Mouse (Mus musculus) heart, postnatal 4 days (tissue): Measurements from ENCODE around the gene Dna2. TPM values are rescaled to one million over a fixed set of nuclear protein-coding genes. Genes with fewer than 3 reads are reported as not detected.

Experiments
- DNase-seq: peaks from one replicate; pipeline ENCODE4 v3.0.0; 2021
- total RNA-seq, 2 experiments: library from RNA; stranded (reverse); gene quantifications; 2 replicates each; pipeline ENCODE4 v1.2.3; 2021

The Dna2 gene
- total RNA-seq, 2 experiments from 2014 or later = 12.0 to 13.5 TPM

- DNase-seq = no peak
These were observed 37.2 kb downstream of the Dna2 start for GRCm38 (mm10) chr10:62984072-62984471.

GRCm38 (mm10) chr10:62984495-62984894, 37.7 kb downstream of the Dna2 start:
- peak; percentile 70 for DNase-seq

- peak; percentile 40 for DNase-seq
These were observed 40.5 kb downstream of the Dna2 start for GRCm38 (mm10) chr10:62987341-62987740.

- DNase-seq = no peak
These were observed 43.8 kb downstream of the Dna2 start for GRCm38 (mm10) chr10:62990636-62991035.

GRCm38 (mm10) chr10:62993991-62994390, 47.2 kb downstream of the Dna2 start:
- DNase-seq = no peak

GRCm38 (mm10) chr10:63000584-63000983, 53.8 kb downstream of the Dna2 start:
- DNase-seq = no peak

GRCm38 (mm10) chr10:63003252-63003651, 56.4 kb downstream of the Dna2 start:
- no peak for DNase-seq

GRCm38 (mm10) chr10:63004556-63004955, 57.7 kb downstream of the Dna2 start:
- no peak for DNase-seq

GRCm38 (mm10) chr10:63008193-63008592, 61.4 kb downstream of the Dna2 start:
- DNase-seq = no peak

GRCm38 (mm10) chr10:63010268-63010667, 63.4 kb downstream of the Dna2 start:
- no peak for DNase-seq

GRCm38 (mm10) chr10:63011556-63011955, 64.7 kb downstream of the Dna2 start:
- no peak for DNase-seq

GRCm38 (mm10) chr10:63013476-63013875, 66.7 kb downstream of the Dna2 start:
- DNase-seq = no peak

GRCm38 (mm10) chr10:63014168-63014567, 67.3 kb downstream of the Dna2 start:
- no peak for DNase-seq

GRCm38 (mm10) chr10:63019304-63019703, 72.5 kb downstream of the Dna2 start:
- no peak for DNase-seq

GRCm38 (mm10) chr10:63021702-63022101, 74.9 kb downstream of the Dna2 start:
- DNase-seq = no peak

- DNase-seq = no peak
These were observed 75.8 kb downstream of the Dna2 start for GRCm38 (mm10) chr10:63022541-63023120.

- DNase-seq = peak; percentile 86
These were observed 76.4 kb downstream of the Dna2 start for GRCm38 (mm10) chr10:63023121-63023748.

Other genes with a start within 250 kb of the Dna2 start
- gene Stox1, start 220.9 kb upstream of the Dna2 start, total RNA-seq = 1 to 10 TPM in 1 of 2 experiments, under 1 TPM in 1; 0.83 to 1.5 TPM
- gene Ccar1, start 154.7 kb upstream of the Dna2 start, total RNA-seq = 10 to 100 TPM; 53.7 to 66.1 TPM
- 10 to 100 TPM; 27.9 to 29.6 TPM for gene Tet1, start 38.0 kb upstream of the Dna2 start, total RNA-seq
- gene Slc25a16, start 26.4 kb upstream of the Dna2 start, total RNA-seq = 10 to 100 TPM; 24.6 to 26.9 TPM
- 10 to 100 TPM; 13.7 to 15.6 TPM for gene Rufy2, start 33.2 kb downstream of the Dna2 start, total RNA-seq
- gene Hnrnph3, start 77.2 kb downstream of the Dna2 start, total RNA-seq = 10 to 100 TPM; 40.2 to 45.2 TPM
- 1 to 10 TPM; 2.4 to 2.7 TPM for gene Pbld2, start 77.3 kb downstream of the Dna2 start, total RNA-seq
- under 1 TPM; 0.59 to 0.93 TPM for gene Pbld1, start 113.1 kb downstream of the Dna2 start, total RNA-seq
- not detected for gene Atoh7, start 152.6 kb downstream of the Dna2 start, total RNA-seq